Mouse (Mus musculus) MEL (cell line): ENCODE data around the gene Gstp3. TPM values are rescaled to one million over a fixed set of nuclear protein-coding genes. Genes with fewer than 3 reads are reported as not detected.
A peak's percentile ranks its signal among the peaks of the same experiment; 100 is the strongest.

Experiments used
- DNase-seq: peaks from one replicate; pipeline ENCODE4 v3.0.0; 2011; ENCODE audit warnings: low read depth, low spot score
- H3K27ac ChIP-seq: 2 replicates; pipeline ENCODE4 v1.5.1; 2012; ENCODE audit warnings: low read depth, mild to moderate bottlenecking, control low read depth, low read length, moderate library complexity; ENCODE audit not compliant: control insufficient read depth
- H3K27me3 ChIP-seq, 2 experiments: fragments of 150-350 bp in 1 of 2; sonication (generic) in 1 of 2; 2 replicates each; pipeline ENCODE4 v1.6.1; 2012; ENCODE audit warnings: low read length in 2 of 2, mild to moderate bottlenecking in 2 of 2, improper control_type of control experiment in 1 of 2, moderate library complexity in 1 of 2; ENCODE audit not compliant: insufficient read depth in 2 of 2, control insufficient read depth in 1 of 2
- H3K36me3 ChIP-seq, 2 experiments: 2 replicates each; pipeline ENCODE4 v1.6.1; 2012 to 2014; ENCODE audit warnings: low read length in 2 of 2, improper control_type of control experiment in 1 of 2, inconsistent platforms in 1 of 2, mild to moderate bottlenecking in 1 of 2; ENCODE audit not compliant: insufficient read depth in 2 of 2, control insufficient read depth in 1 of 2
- H3K4me1 ChIP-seq, 2 experiments: fragments of 150-350 bp in 1 of 2; sonication (generic) in 1 of 2; 2 replicates each; pipeline ENCODE4 v1.6.1; 2012; ENCODE audit warnings: low read length in 2 of 2, improper control_type of control experiment in 1 of 2, mild to moderate bottlenecking in 1 of 2; ENCODE audit not compliant: insufficient read depth in 2 of 2, control insufficient read depth in 1 of 2
- H3K4me3 ChIP-seq, 2 experiments: fragments of 150-350 bp in 1 of 2; sonication (generic) in 1 of 2; 2 replicates each; pipeline ENCODE4 v1.5.1; 2012; ENCODE audit warnings: low read depth in 2 of 2, low read length in 2 of 2, mild to moderate bottlenecking in 2 of 2, moderate library complexity in 2 of 2, control low read depth in 1 of 2, improper control_type of control experiment in 1 of 2; ENCODE audit not compliant: control insufficient read depth in 1 of 2, insufficient read depth in 1 of 2
- H3K79me2 ChIP-seq: 2 replicates; pipeline ENCODE4 v1.6.1; 2012; ENCODE audit warnings: mild to moderate bottlenecking, low read length, moderate library complexity; ENCODE audit not compliant: control insufficient read depth, poor library complexity, insufficient read depth
- H3K9ac ChIP-seq: 2 replicates; pipeline ENCODE4 v1.6.1; 2012; ENCODE audit warnings: low read depth, mild to moderate bottlenecking, control low read depth, low read length, moderate library complexity; ENCODE audit not compliant: control insufficient read depth, poor library complexity, severe bottlenecking
- H3K9me3 ChIP-seq: fragments of 150-350 bp; sonication (generic); replicated peaks from 2 replicates; pipeline ENCODE4 v1.6.1; 2012; ENCODE audit warnings: mild to moderate bottlenecking, low read length, improper control_type of control experiment, moderate library complexity; ENCODE audit not compliant: insufficient read depth
- CHD2 ChIP-seq: IDR thresholded peaks from 2 replicates; pipeline ENCODE4 v1.6.1; 2011; ENCODE audit warnings: low read length, improper control_type of control experiment
- CTCF ChIP-seq, 3 experiments: IDR thresholded peaks in 2 of 3; conservative IDR thresholded peaks in 1 of 3; 2 replicates each; pipeline ENCODE4 v1.5.1; 2011 to 2012; ENCODE audit warnings: low read length in 3 of 3, low read depth in 2 of 3, mild to moderate bottlenecking in 2 of 3, improper control_type of control experiment in 1 of 3, inconsistent platforms in 1 of 3, mixed read lengths in 1 of 3, moderate library complexity in 1 of 3; ENCODE audit not compliant: control insufficient read depth in 1 of 3, insufficient read depth in 1 of 3, poor library complexity in 1 of 3, severe bottlenecking in 1 of 3
- ELF1 ChIP-seq: IDR thresholded peaks from 2 replicates; pipeline ENCODE4 v1.6.1; 2014; ENCODE audit warnings: low read depth, mild to moderate bottlenecking, inconsistent platforms, low read length, improper control_type of control experiment, moderate library complexity
- GABPA ChIP-seq: IDR thresholded peaks from 2 replicates; pipeline ENCODE4 v1.6.1; 2012; ENCODE audit warnings: low read depth, mild to moderate bottlenecking, inconsistent platforms, low read length, improper control_type of control experiment, moderate library complexity
- GATA1 ChIP-seq: IDR thresholded peaks from 2 replicates; pipeline ENCODE4 v1.6.1; 2011; ENCODE audit warnings: low read depth, low read length, improper control_type of control experiment
- HCFC1 ChIP-seq: IDR thresholded peaks from 2 replicates; pipeline ENCODE4 v1.6.1; 2012; ENCODE audit warnings: low read depth, mild to moderate bottlenecking, inconsistent platforms, low read length, improper control_type of control experiment, moderate library complexity
- KAT2A ChIP-seq: conservative IDR thresholded peaks from 2 replicates; pipeline ENCODE4 v1.6.1; 2012; ENCODE audit warnings: low read depth, low read length, improper control_type of control experiment, inconsistent platforms
- MAFK ChIP-seq: IDR thresholded peaks from 2 replicates; pipeline ENCODE4 v1.6.1; 2011; ENCODE audit warnings: low read depth, mild to moderate bottlenecking, low read length, improper control_type of control experiment, borderline replicate concordance
- MAX ChIP-seq: IDR thresholded peaks from 2 replicates; pipeline ENCODE4 v1.6.1; 2011; ENCODE audit warnings: low read length, improper control_type of control experiment
- MAZ ChIP-seq: IDR thresholded peaks from 2 replicates; pipeline ENCODE4 v1.6.1; 2012; ENCODE audit warnings: low read depth, mild to moderate bottlenecking, inconsistent platforms, low read length, improper control_type of control experiment
- MEF2A ChIP-seq: IDR thresholded peaks from 2 replicates; pipeline ENCODE4 v1.6.1; 2014; ENCODE audit warnings: low read depth, mild to moderate bottlenecking, inconsistent platforms, low read length, improper control_type of control experiment; ENCODE audit not compliant: poor library complexity, insufficient replicate concordance, severe bottlenecking; ENCODE audit errors: extremely low read depth
- MXI1 ChIP-seq: IDR thresholded peaks from 2 replicates; pipeline ENCODE4 v1.6.1; 2011; ENCODE audit warnings: mild to moderate bottlenecking, low read depth, low read length, improper control_type of control experiment
- MYB ChIP-seq: IDR thresholded peaks from 2 replicates; pipeline ENCODE4 v1.6.1; 2011; ENCODE audit warnings: mild to moderate bottlenecking, low read depth, low read length, improper control_type of control experiment
- MYC ChIP-seq: IDR thresholded peaks from 2 replicates; pipeline ENCODE4 v1.6.1; 2011; ENCODE audit warnings: low read depth, mild to moderate bottlenecking, low read length, improper control_type of control experiment, moderate library complexity
- NELFE ChIP-seq: IDR thresholded peaks from 2 replicates; pipeline ENCODE4 v1.6.1; 2011; ENCODE audit warnings: low read depth, low read length, improper control_type of control experiment
- NRF1 ChIP-seq: IDR thresholded peaks from 2 replicates; pipeline ENCODE4 v1.6.1; 2014; ENCODE audit warnings: low read depth, mild to moderate bottlenecking, inconsistent platforms, low read length, improper control_type of control experiment, moderate library complexity; ENCODE audit not compliant: poor library complexity, insufficient read depth, severe bottlenecking
- POLR2A ChIP-seq, 2 experiments: IDR thresholded peaks; 2 replicates each; pipeline ENCODE4 v1.6.1; 2011 to 2012; ENCODE audit warnings: low read length in 2 of 2, mild to moderate bottlenecking in 2 of 2, control low read depth in 1 of 2, improper control_type of control experiment in 1 of 2, low read depth in 1 of 2, moderate library complexity in 1 of 2; ENCODE audit not compliant: control insufficient read depth in 1 of 2, insufficient read depth in 1 of 2, poor library complexity in 1 of 2
- POLR2AphosphoS2 ChIP-seq: IDR thresholded peaks from 2 replicates; pipeline ENCODE4 v1.6.1; 2011; ENCODE audit warnings: low read length, improper control_type of control experiment
- RAD21 ChIP-seq: IDR thresholded peaks from 2 replicates; pipeline ENCODE4 v1.6.1; 2011; ENCODE audit warnings: mild to moderate bottlenecking, low read depth, low read length, improper control_type of control experiment
- RCOR1 ChIP-seq: IDR thresholded peaks from 2 replicates; pipeline ENCODE4 v1.6.1; 2012; ENCODE audit warnings: low read depth, mild to moderate bottlenecking, inconsistent platforms, low read length, improper control_type of control experiment
- SIN3A ChIP-seq: IDR thresholded peaks from 2 replicates; pipeline ENCODE4 v1.6.1; 2012; ENCODE audit warnings: low read length, improper control_type of control experiment, inconsistent platforms
- SMC3 ChIP-seq: IDR thresholded peaks from 2 replicates; pipeline ENCODE4 v1.6.1; 2011; ENCODE audit warnings: low read depth, low read length, improper control_type of control experiment
- USF1 ChIP-seq: IDR thresholded peaks from 2 replicates; pipeline ENCODE4 v1.6.1; 2014; ENCODE audit warnings: low read depth, mild to moderate bottlenecking, inconsistent platforms, low read length, improper control_type of control experiment, moderate library complexity
- USF2 ChIP-seq, 2 experiments: IDR thresholded peaks; 2 replicates each; pipeline ENCODE4 v1.6.1; 2011 to 2012; ENCODE audit warnings: improper control_type of control experiment in 2 of 2, low read length in 2 of 2, borderline replicate concordance in 1 of 2, inconsistent platforms in 1 of 2, low read depth in 1 of 2, mild to moderate bottlenecking in 1 of 2; ENCODE audit not compliant: insufficient read depth in 1 of 2
- ZMIZ1 ChIP-seq: IDR thresholded peaks from 2 replicates; pipeline ENCODE4 v1.6.1; 2012; ENCODE audit warnings: low read depth, mild to moderate bottlenecking, inconsistent platforms, low read length, improper control_type of control experiment, moderate library complexity
- ZNF384 ChIP-seq: IDR thresholded peaks from 2 replicates; pipeline ENCODE4 v1.6.1; 2012; ENCODE audit warnings: low read depth, mild to moderate bottlenecking, inconsistent platforms, low read length, improper control_type of control experiment
- polyA plus RNA-seq, 2 experiments: library from polyadenylated mRNA; stranded (reverse) in 1 of 2; unstranded in 1 of 2; fragments of >175 nt in 1 of 2; fragments of >200 nt in 1 of 2; gene quantifications; 2 replicates each; pipeline versions ENCODE4 v1.2.1 to v1.2.4; 2012; ENCODE audit warnings: low replicate concordance in 2 of 2, low read depth in 1 of 2; ENCODE audit not compliant: insufficient read length in 2 of 2, insufficient read depth in 1 of 2, missing spikeins in 1 of 2
- total RNA-seq: library from RNA; depleted of rRNA; stranded (reverse); fragments of 300-350 nt; gene quantifications from 2 replicates; pipeline ENCODE4 v1.2.3, GENCODE M21; 2012

Gene Gstp3
- total and polyA plus RNA-seq, 3 experiments = 0.84 TPM; not detected in 2

GRCm38 (mm10) chr19:4099837-4100717 is 40.7 kb upstream of the Gstp3 start, which contains the start of gene Pitpnm1:
Pitpnm1 (plus strand) TSS chr19:4099998.
- TF ChIP-seq RAD21 (no peak), HCFC1 (peak; percentile 17; the same call in 1 of the 2 replicates), RCOR1 (no peak), MYB (no peak), GATA1 (no peak), MXI1 (peak; percentile 12), POLR2A (IDR thresholded peaks at IDR 0.05; ENCODE audit: control insufficient read depth in 1 of 2, insufficient read depth in 1 of 2, low read depth in 1 of 2, low read length in 2 of 2, poor library complexity in 1 of 2) (peak in 1 of 2 experiments; percentile 78; a peak in 3 of 4 replicates), SMC3 (peak; percentile 21; the same call in 1 of the 2 replicates), MAZ (0 out of 2 replicates have a peak, but pooled peaks have one; percentile 22), SIN3A (peak; percentile 29), NELFE (peak; percentile 34; the same call in 1 of the 2 replicates), MEF2A (no peak)
- TF ChIP-seq, all 39 proteins: peak for 7
- H3K9ac ChIP-seq = peak within 1 kb of the TSS; percentile 74
- peaks cover 0 to 21% of the 10 kb centered on the region in 2 experiments; a peak in 3 of 4 replicates for H3K4me1 ChIP-seq
- peak within 1 kb of the TSS; percentile 74 to 99 for H3K4me3 ChIP-seq
- H3K36me3 ChIP-seq = peaks cover 0 to 13% of the 10 kb centered on the region in 2 experiments; a peak in 2 of 4 replicates
- H3K27me3 ChIP-seq = no peaks in the 10 kb centered on the region
- H3K9me3 ChIP-seq = no peaks in the 10 kb centered on the region
- peaks cover 8% of the 10 kb centered on the region for H3K79me2 ChIP-seq
- DNase-seq = peak; percentile 76
- peak within 1 kb of the TSS; percentile 44 for H3K27ac ChIP-seq

DNA sequence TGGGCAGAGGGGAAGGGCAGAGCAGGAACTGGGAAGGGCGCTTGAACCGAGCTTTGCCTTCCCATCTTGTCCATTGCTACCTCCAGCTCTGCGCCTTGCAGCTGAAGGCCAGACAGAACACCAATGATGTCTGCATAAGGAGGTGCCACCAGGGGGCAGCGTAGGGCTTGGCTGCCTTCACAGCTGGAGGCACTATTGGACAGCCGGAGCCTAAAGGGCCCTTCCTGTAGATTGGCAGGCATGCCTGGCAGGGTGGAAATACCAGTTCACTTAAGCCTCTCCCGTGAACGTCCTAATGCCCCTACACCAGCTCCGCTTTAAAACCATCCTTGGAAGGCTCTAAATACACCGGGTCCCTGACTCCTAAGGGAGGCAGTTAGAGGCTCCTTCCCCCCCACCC is 39.7 kb upstream of the Gstp3 start:
- Histone ChIP-seq H3K9ac (peak overlapping the region; percentile 74), H3K9me3 (no peaks in the 10 kb centered on the region), H3K27ac (peak overlapping the region; percentile 44), H3K27me3 (no peaks in the 10 kb centered on the region), H3K36me3 (peaks cover 0 to 13% of the 10 kb centered on the region in 2 experiments; a peak in 2 of 4 replicates), H3K4me1 (peaks cover 0 to 21% of the 10 kb centered on the region in 2 experiments; a peak in 3 of 4 replicates), H3K4me3 (peak overlapping the region; percentile 74 to 99; a peak in 3 of 4 replicates), H3K79me2 (peaks cover 8% of the 10 kb centered on the region)
- peak; percentile 94 for DNase-seq
- 0 out of 2 replicates have a peak, but pooled peaks have one; percentile 3 for TF ChIP-seq NRF1
- no peak for TF ChIP-seq KAT2A
- TF ChIP-seq USF2 (IDR thresholded peaks at IDR 0.05; ENCODE audit: borderline replicate concordance in 1 of 2, insufficient read depth in 1 of 2, low read depth in 1 of 2, low read length in 2 of 2) = no peak
- TF ChIP-seq ZMIZ1 = no peak
- TF ChIP-seq POLR2AphosphoS2 = no peak
- TF ChIP-seq NELFE = 0 out of 2 replicates have a peak, but pooled peaks have one; percentile 13
- no peak; the same call in 1 of the 2 replicates for TF ChIP-seq USF1
- no peak for TF ChIP-seq MAX
- TF ChIP-seq MAFK = no peak
- TF ChIP-seq ZNF384 = no peak
- TF ChIP-seq MYC = peak; percentile 54; the same call in 1 of the 2 replicates
- no peak; a peak in 1 of 4 replicates for TF ChIP-seq POLR2A (IDR thresholded peaks at IDR 0.05; ENCODE audit: control insufficient read depth in 1 of 2, insufficient read depth in 1 of 2, low read depth in 1 of 2, low read length in 2 of 2, poor library complexity in 1 of 2)
- peak; percentile 83 for TF ChIP-seq RAD21
- no peak for TF ChIP-seq MEF2A
- no peak for TF ChIP-seq CHD2
- TF ChIP-seq RCOR1 = no peak
- TF ChIP-seq MYB = no peak
- TF ChIP-seq CTCF (IDR thresholded peaks at IDR 0.05 in 2 of 3, conservative IDR thresholded peaks at IDR 0.05 in 1 of 3; ENCODE audit: control insufficient read depth in 1 of 3, insufficient read depth in 1 of 3, low read depth in 2 of 3, low read length in 3 of 3, poor library complexity in 1 of 3, severe bottlenecking in 1 of 3) = peak; percentile 94 to 98 (median 95)
- TF ChIP-seq HCFC1 = peak; percentile 52; the same call in 1 of the 2 replicates
- TF ChIP-seq ELF1 = no peak; the same call in 1 of the 2 replicates
- TF ChIP-seq GABPA = no peak
- TF ChIP-seq GATA1 = no peak
